Mouse (Mus musculus) gastrocnemius, postnatal 14 days (tissue): ENCODE data around the gene Slmap. TPM values are rescaled to one million over a fixed set of nuclear protein-coding genes. Genes with fewer than 3 reads are reported as not detected.
"Not testable (repeated sequence)": the region's sequence is repeated elsewhere in the genome, so short reads cannot be mapped to it uniquely, and the experiment has no call there.

Source experiments
- DNase-seq: peaks from one replicate; pipeline ENCODE4 v3.0.0; 2021; ENCODE audit warnings: mixed read lengths
- intact Hi-C: fragments of 180-260 bp; cut with DNase I; formaldehyde crosslinking; loops from one replicate; pipeline ENCODE4 v1.15.1; 2025; ENCODE audit warnings: low total_unique reads
- total RNA-seq, 2 experiments: library from RNA; stranded (reverse); gene quantifications; 2 replicates each; pipeline ENCODE4 v1.2.3; 2021

Slmap gene
- total RNA-seq, 2 experiments from 2014 or later, result 92.1 to 106 TPM

- intact Hi-C loops, result loop anchor here (5.0 kb wide), 1 partner anchor 37 kb away; no protein-coding TSS in a partner anchor
- peak; percentile 57 for DNase-seq
Observed at GRCm38 (mm10) chr14:26533821-26534756, 642 bp downstream of the Slmap start.

GRCm38 (mm10) chr14:26533267-26533666 is 1.5 kb downstream of the Slmap start:
- no peak for DNase-seq
- intact Hi-C loops, result loop anchor here (5.0 kb wide), 1 partner anchor 36 kb away; no protein-coding TSS in a partner anchor

- DNase-seq, result no peak
- intact Hi-C loops, result loop anchor here (5.0 kb wide), 1 partner anchor 35 kb away; no protein-coding TSS in a partner anchor
Observed at GRCm38 (mm10) chr14:26532752-26533151, 2.0 kb downstream of the Slmap start.

- intact Hi-C loops, result loop anchor here (5.0 kb wide), 1 partner anchor 34 kb away; no protein-coding TSS in a partner anchor
- no peak for DNase-seq
Observed at GRCm38 (mm10) chr14:26531410-26532313, 3.1 kb downstream of the Slmap start.

GRCm38 (mm10) chr14:26530350-26530749 is 4.4 kb downstream of the Slmap start:
- intact Hi-C loops, result loop anchor here (5.0 kb wide), 1 partner anchor 33 kb away; no protein-coding TSS in a partner anchor
- DNase-seq, result no peak

- no peak for DNase-seq
- intact Hi-C loops, result no loop called here
Observed at GRCm38 (mm10) chr14:26528296-26528695, 6.4 kb downstream of the Slmap start.

- intact Hi-C loops, result no loop called here
- DNase-seq, result no peak
Observed at GRCm38 (mm10) chr14:26525955-26526354, 8.8 kb downstream of the Slmap start.

- intact Hi-C loops, result no loop called here
- DNase-seq, result no peak
Observed at GRCm38 (mm10) chr14:26523082-26523481, 11.6 kb downstream of the Slmap start.

- intact Hi-C loops, result no loop called here
Observed at GRCm38 (mm10) chr14:26519831-26520230, 14.9 kb downstream of the Slmap start.

GRCm38 (mm10) chr14:26517843-26518242 is 16.9 kb downstream of the Slmap start:
- DNase-seq, result no peak
- intact Hi-C loops, result no loop called here

More at GRCm38 (mm10) chr14:26519831-26520230, 14.9 kb downstream of the Slmap start:
- no peak for DNase-seq

GRCm38 (mm10) chr14:26516232-26516631 is 18.5 kb downstream of the Slmap start:
- intact Hi-C loops, DNase-seq: not testable (repeated sequence)

GRCm38 (mm10) chr14:26515802-26516201 is 18.9 kb downstream of the Slmap start:
- no peak for DNase-seq
- intact Hi-C loops, result no loop called here

GRCm38 (mm10) chr14:26510545-26510944 is 24.2 kb downstream of the Slmap start:
- intact Hi-C loops, result no loop called here

GRCm38 (mm10) chr14:26508150-26508549 is 26.6 kb downstream of the Slmap start:
- intact Hi-C loops, result no loop called here
- no peak for DNase-seq

More at GRCm38 (mm10) chr14:26510545-26510944, 24.2 kb downstream of the Slmap start:
- no peak for DNase-seq

- no peak for DNase-seq
- intact Hi-C loops, result no loop called here
Observed at GRCm38 (mm10) chr14:26507361-26507760, 27.4 kb downstream of the Slmap start.

- no peak for DNase-seq
- intact Hi-C loops, result no loop called here
Observed at GRCm38 (mm10) chr14:26504541-26504940, 30.2 kb downstream of the Slmap start.

GRCm38 (mm10) chr14:26500136-26500933 is 34.4 kb downstream of the Slmap start:
- DNase-seq, result no peak
- intact Hi-C loops, result no loop called here

- intact Hi-C loops, result loop anchor here (5.0 to 10.0 kb wide), 2 partner anchors 37 to 120 kb away; partner anchors contain the start of gene Slmap
- DNase-seq, result no peak
Observed at GRCm38 (mm10) chr14:26495021-26495420, 39.7 kb downstream of the Slmap start.

- peak; percentile 69 for DNase-seq
- intact Hi-C loops, result loop anchor here (10.0 kb wide), 1 partner anchor 124 kb away; no protein-coding TSS in a partner anchor
Observed at GRCm38 (mm10) chr14:26491150-26491549, 43.6 kb downstream of the Slmap start.
